Mouse (Mus musculus): ENCODE measurements around the gene Pou2f2. TPM values are rescaled to one million over a fixed set of nuclear protein-coding genes. Genes with fewer than 3 reads are reported as not detected.
"Not testable (repeated sequence)": the region's sequence is repeated elsewhere in the genome, so short reads cannot be mapped to it uniquely, and the experiment has no call there.

Pou2f2 gene
- polyA plus RNA-seq, 1 experiment from 2014 or later = 0.59 TPM

DNA sequence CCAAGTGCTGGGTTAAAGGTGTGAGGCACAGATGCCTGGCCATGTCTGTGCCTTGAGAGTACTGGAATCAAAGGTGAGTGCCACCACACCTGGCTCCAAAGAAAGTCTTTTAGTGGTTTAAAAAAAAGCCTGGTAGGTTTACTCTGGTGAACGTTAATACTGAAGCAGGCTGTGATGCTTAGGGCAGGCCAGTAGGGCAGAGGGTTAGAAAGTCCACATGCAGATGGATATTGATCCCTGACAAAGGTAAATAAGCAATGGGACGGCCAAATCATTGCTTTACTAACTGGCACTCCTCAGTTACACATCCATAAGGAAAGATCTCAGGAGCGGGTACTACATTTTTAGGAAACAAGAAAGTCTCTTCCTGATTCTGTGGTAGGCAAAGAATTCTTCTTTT, 126.9 kb downstream of the Pou2f2 start:
- DNase-seq (ENCODE audit: low spot score) (no peak), ATAC-seq (replicated peaks; ENCODE audit: low FRiP score, low read depth) (no peak)
- Histone ChIP-seq H3K4me1 (replicated peaks; ENCODE audit: insufficient read depth, low read length) (no peaks in the 10 kb centered on the region), H3K4me3 (replicated peaks; ENCODE audit: low read depth, low read length) (no peak overlapping the region), H3K36me3 (ENCODE audit: insufficient read depth, low read length) (peaks cover 14% of the 10 kb centered on the region; the same call in 1 of the 2 replicates), H3K4me2 (ENCODE audit: low read length) (no peak overlapping the region), H3K27me3 (ENCODE audit: insufficient read depth, low read length) (no peaks in the 10 kb centered on the region), H3K9me3 (replicated peaks; ENCODE audit: low read length) (no peaks in the 10 kb centered on the region), H3K9ac (ENCODE audit: low read depth, low read length) (no peak overlapping the region), H3K27ac (no peak overlapping the region)
- 88% methylated on average over 3 of the region's 3 CpGs for WGBS
- no peak for TF ChIP-seq CTCF (IDR thresholded peaks at IDR 0.05; ENCODE audit: low read depth)

DNA sequence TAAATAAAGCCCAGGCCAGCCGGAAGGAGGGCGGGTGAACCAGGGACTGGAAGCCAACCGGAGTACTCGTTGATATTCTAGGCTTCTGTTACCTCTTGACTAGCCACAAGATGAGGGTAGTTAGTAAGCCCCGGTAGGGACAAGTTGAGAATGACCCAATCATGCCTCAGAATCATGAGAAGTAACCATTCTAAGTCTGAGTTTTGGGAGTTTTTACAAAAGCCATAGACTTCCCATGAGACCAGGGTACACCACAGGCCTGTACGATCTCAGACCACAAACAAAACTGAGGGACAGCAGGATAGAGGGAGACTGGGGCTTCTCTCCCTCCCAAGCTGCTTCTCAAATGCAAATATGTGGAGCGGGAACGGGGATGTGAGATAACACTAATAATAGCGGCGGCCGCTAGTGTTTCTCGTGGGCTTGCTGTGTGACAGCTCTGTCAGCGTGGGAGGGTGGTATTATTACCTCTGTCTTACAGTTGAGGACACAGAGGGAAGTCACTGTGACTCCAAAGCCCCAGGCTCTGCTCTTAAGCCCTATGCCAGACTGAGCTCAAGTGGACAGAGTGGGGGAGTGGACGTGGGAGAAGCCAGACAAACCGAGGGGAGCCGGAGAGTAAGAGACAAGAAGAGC, 130.1 kb downstream of the Pou2f2 start:
- DNase-seq (ENCODE audit: low spot score) (peak; percentile 32), ATAC-seq (replicated peaks; ENCODE audit: low FRiP score, low read depth) (no peak)
- Histone ChIP-seq H3K9ac (ENCODE audit: low read depth, low read length) (peak overlapping the region; percentile 8; the same call in 1 of the 2 replicates), H3K27me3 (ENCODE audit: insufficient read depth, low read length) (no peaks in the 10 kb centered on the region), H3K4me1 (replicated peaks; ENCODE audit: insufficient read depth, low read length) (no peaks in the 10 kb centered on the region), H3K36me3 (ENCODE audit: insufficient read depth, low read length) (peaks cover 25% of the 10 kb centered on the region; the same call in 1 of the 2 replicates), H3K4me3 (replicated peaks; ENCODE audit: low read depth, low read length) (no peak overlapping the region), H3K4me2 (ENCODE audit: low read length) (no peak overlapping the region), H3K27ac (no peak overlapping the region), H3K9me3 (replicated peaks; ENCODE audit: low read length) (no peaks in the 10 kb centered on the region)
- no peak for TF ChIP-seq CTCF (IDR thresholded peaks at IDR 0.05; ENCODE audit: low read depth)
- 59% methylated on average over 16 of the region's 16 CpGs for WGBS

DNA sequence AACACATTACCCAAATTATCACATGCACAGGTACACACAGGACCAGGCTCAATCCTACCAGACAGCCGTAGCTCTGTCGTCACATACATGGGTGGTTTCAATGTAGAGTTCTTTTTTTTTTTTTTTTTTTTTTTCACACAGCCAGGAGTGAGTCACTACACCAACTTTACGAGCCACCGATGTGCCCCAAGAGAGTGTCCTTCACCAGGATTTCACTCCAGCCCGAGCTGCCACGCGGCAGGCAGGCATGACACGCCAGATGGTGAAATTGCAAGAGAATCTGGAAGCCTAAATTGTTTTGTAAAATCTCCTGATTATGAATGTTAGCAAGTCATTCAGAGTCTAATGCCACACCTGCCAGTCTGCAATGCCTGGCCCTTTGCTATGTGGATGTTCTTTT, 132.2 kb downstream of the Pou2f2 start:
- WGBS = 88% methylated on average over 8 of the region's 8 CpGs
- no peaks in the 10 kb centered on the region for H3K4me1 ChIP-seq (replicated peaks; ENCODE audit: insufficient read depth, low read length)
- no peaks in the 10 kb centered on the region for H3K9me3 ChIP-seq (replicated peaks; ENCODE audit: low read length)
- no peaks in the 10 kb centered on the region for H3K27me3 ChIP-seq (ENCODE audit: insufficient read depth, low read length)
- H3K27ac ChIP-seq = no peak overlapping the region
- H3K4me3 ChIP-seq (replicated peaks; ENCODE audit: low read depth, low read length) = no peak overlapping the region
- no peak overlapping the region for H3K9ac ChIP-seq (ENCODE audit: low read depth, low read length)
- DNase-seq (ENCODE audit: low spot score) = no peak
- no peak for TF ChIP-seq CTCF (IDR thresholded peaks at IDR 0.05; ENCODE audit: low read depth)
- H3K4me2 ChIP-seq (ENCODE audit: low read length) = no peak overlapping the region
- peaks cover 35% of the 10 kb centered on the region; the same call in 1 of the 2 replicates for H3K36me3 ChIP-seq (ENCODE audit: insufficient read depth, low read length)
- ATAC-seq (replicated peaks; ENCODE audit: low FRiP score, low read depth) = no peak

DNA sequence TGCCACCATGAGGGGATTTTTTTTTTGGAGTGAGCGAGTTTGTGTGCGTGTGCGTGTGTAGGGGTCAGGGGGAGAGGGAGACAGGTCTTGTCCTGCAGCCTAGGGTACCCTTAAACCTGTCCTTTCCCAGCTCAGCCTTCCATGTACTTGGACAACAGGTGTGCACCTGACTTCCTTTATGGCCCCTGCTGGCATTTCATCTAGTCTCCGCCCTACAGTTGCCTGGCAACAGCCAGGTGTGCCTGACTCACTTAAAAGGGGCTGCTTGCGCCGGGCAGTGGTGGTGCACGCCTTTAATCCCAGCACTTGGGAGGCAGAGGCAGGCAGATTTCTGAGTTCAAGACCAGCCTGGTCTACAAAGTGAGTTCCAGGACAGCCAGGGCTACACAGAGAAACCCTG, 134.9 kb downstream of the Pou2f2 start:
- H3K9me3 ChIP-seq (replicated peaks; ENCODE audit: low read length); H3K4me1 ChIP-seq (replicated peaks; ENCODE audit: insufficient read depth, low read length); H3K4me2 ChIP-seq (ENCODE audit: low read length); ATAC-seq (replicated peaks; ENCODE audit: low FRiP score, low read depth); H3K27ac ChIP-seq; H3K27me3 ChIP-seq (ENCODE audit: insufficient read depth, low read length); H3K4me3 ChIP-seq (replicated peaks; ENCODE audit: low read depth, low read length); DNase-seq (ENCODE audit: low spot score); H3K9ac ChIP-seq (ENCODE audit: low read depth, low read length): not testable (repeated sequence)
- 83% methylated on average over 7 of the region's 7 CpGs for WGBS
- peaks cover 35% of the 10 kb centered on the region for H3K36me3 ChIP-seq (ENCODE audit: insufficient read depth, low read length)

DNA sequence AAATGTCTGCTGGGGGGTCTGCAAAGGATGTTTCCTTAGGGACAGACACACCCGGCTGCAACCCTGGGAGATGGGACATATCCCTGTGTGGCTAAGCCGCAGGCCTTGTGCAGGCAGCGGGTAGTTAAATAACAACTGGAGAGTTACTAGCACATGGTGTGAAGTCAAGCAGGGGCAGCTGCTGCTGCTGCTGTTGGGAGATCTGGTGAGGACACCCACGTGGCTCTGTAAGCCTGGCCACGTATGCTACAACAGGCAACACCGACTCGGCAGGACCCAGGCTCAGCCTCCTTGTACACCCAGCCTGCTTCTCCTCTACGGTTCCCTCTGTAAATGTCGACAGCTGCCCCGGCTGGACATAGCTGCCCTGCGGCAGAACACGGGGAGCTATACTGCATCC, 137.6 kb downstream of the Pou2f2 start:
- peaks cover 26% of the 10 kb centered on the region for H3K36me3 ChIP-seq (ENCODE audit: insufficient read depth, low read length)
- ATAC-seq (replicated peaks; ENCODE audit: low FRiP score, low read depth) = no peak

More for the DNA sequence above, 137.6 kb downstream of the Pou2f2 start:
- WGBS = 88% methylated on average over 12 of the region's 12 CpGs
- no peak for TF ChIP-seq CTCF (IDR thresholded peaks at IDR 0.05; ENCODE audit: low read depth)
- no peak overlapping the region for H3K9ac ChIP-seq (ENCODE audit: low read depth, low read length)
- no peak overlapping the region for H3K4me2 ChIP-seq (ENCODE audit: low read length)
- H3K4me3 ChIP-seq (replicated peaks; ENCODE audit: low read depth, low read length) = no peak overlapping the region
- no peak for DNase-seq (ENCODE audit: low spot score)
- no peaks in the 10 kb centered on the region for H3K27me3 ChIP-seq (ENCODE audit: insufficient read depth, low read length)
- H3K27ac ChIP-seq = no peak overlapping the region
- H3K9me3 ChIP-seq (replicated peaks; ENCODE audit: low read length) = no peaks in the 10 kb centered on the region
- no peaks in the 10 kb centered on the region for H3K4me1 ChIP-seq (replicated peaks; ENCODE audit: insufficient read depth, low read length)

Small RNA genes within 50 kb of the gene (microRNA-seq; reads per million reads assigned to microRNA genes)
- gene Mir6537 (not detected), gene Mir7048 (not detected)

Other genes starting within 250 kb of the Pou2f2 start
- not detected in 2 replicates for gene Gm4881, start 235.2 kb downstream of the Pou2f2 start, polyA plus RNA-seq (2015; fragmentation: Nextera tagmentation; extraction: Ambion mirVana)
- 292 and 315 TPM in 2 replicates for gene Rabac1, start 207.0 kb downstream of the Pou2f2 start, polyA plus RNA-seq (2015; fragmentation: Nextera tagmentation; extraction: Ambion mirVana)
- 0.32 and 0.36 TPM in 2 replicates for gene Atp1a3, start 173.8 kb downstream of the Pou2f2 start, polyA plus RNA-seq (2015; fragmentation: Nextera tagmentation; extraction: Ambion mirVana)
- 3.4 and 3.5 TPM in 2 replicates for gene Grik5, start 107.4 kb downstream of the Pou2f2 start, polyA plus RNA-seq (2015; fragmentation: Nextera tagmentation; extraction: Ambion mirVana)
- gene Zfp574, start 107.2 kb downstream of the Pou2f2 start, polyA plus RNA-seq (2015; fragmentation: Nextera tagmentation; extraction: Ambion mirVana) = 23.5 and 24.9 TPM in 2 replicates
- gene Dedd2, start 40.9 kb upstream of the Pou2f2 start, polyA plus RNA-seq (2015; fragmentation: Nextera tagmentation; extraction: Ambion mirVana) = 13.9 and 15.6 TPM in 2 replicates
- gene Zfp526, start 41.7 kb upstream of the Pou2f2 start, polyA plus RNA-seq (2015; fragmentation: Nextera tagmentation; extraction: Ambion mirVana) = 1.9 and 2.1 TPM in 2 replicates
- 7.8 and 9.8 TPM in 2 replicates for gene Gsk3a, start 58.1 kb upstream of the Pou2f2 start, polyA plus RNA-seq (2015; fragmentation: Nextera tagmentation; extraction: Ambion mirVana)
- 12.7 and 18.6 TPM in 2 replicates for gene Erf, start 71.0 kb upstream of the Pou2f2 start, polyA plus RNA-seq (2015; fragmentation: Nextera tagmentation; extraction: Ambion mirVana)
- 22.0 and 23.3 TPM in 2 replicates for gene Cic, start 88.0 kb upstream of the Pou2f2 start, polyA plus RNA-seq (2015; fragmentation: Nextera tagmentation; extraction: Ambion mirVana)
- gene Pafah1b3, start 118.3 kb upstream of the Pou2f2 start, polyA plus RNA-seq (2015; fragmentation: Nextera tagmentation; extraction: Ambion mirVana) = 144 and 152 TPM in 2 replicates
- gene Prr19, start 121.7 kb upstream of the Pou2f2 start, polyA plus RNA-seq (2015; fragmentation: Nextera tagmentation; extraction: Ambion mirVana) = 0.21 and 0.26 TPM in 2 replicates
- 0.23 and 0.50 TPM in 2 replicates for gene Tmem145, start 126.4 kb upstream of the Pou2f2 start, polyA plus RNA-seq (2015; fragmentation: Nextera tagmentation; extraction: Ambion mirVana)
- gene Megf8, start 137.4 kb upstream of the Pou2f2 start, polyA plus RNA-seq (2015; fragmentation: Nextera tagmentation; extraction: Ambion mirVana) = 8.1 and 9.6 TPM in 2 replicates
- not detected in 2 replicates for gene Cnfn, start 190.0 kb upstream of the Pou2f2 start, polyA plus RNA-seq (2015; fragmentation: Nextera tagmentation; extraction: Ambion mirVana)
- 6.4 and 6.5 TPM in 2 replicates for gene Lipe, start 219.0 kb upstream of the Pou2f2 start, polyA plus RNA-seq (2015; fragmentation: Nextera tagmentation; extraction: Ambion mirVana)
- 0.43 and 0.47 TPM in 2 replicates for gene Cxcl17, start 233.2 kb upstream of the Pou2f2 start, polyA plus RNA-seq (2015; fragmentation: Nextera tagmentation; extraction: Ambion mirVana)

All from kidney, postnatal 0 days (tissue).